Mouse (Mus musculus): ENCODE data around the gene Dnajc25.

Dnajc25 gene

DNA sequence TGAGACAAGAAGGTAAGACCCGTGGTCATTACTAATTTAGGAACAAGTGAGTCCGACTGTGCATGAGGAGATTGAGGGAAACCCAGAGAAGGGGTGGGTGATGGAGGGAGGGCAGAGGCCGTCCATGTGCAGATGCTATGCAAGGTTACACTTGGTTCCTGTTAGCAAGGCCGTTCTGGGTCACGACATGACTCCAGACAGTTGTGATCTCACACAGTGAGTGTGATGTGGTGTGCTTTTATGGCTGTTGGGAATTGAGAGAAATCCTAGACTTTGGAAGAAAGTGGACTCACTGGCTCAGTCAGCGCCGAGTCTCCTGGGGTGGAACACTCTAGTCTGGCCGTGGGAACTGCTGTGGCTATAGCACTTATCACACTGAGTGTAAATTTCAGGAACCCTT lies 11.3 kb downstream of the Dnajc25 start:
- no peak for DNase-seq (ENCODE audit: low spot score in 2 of 2)

GRCm38 (mm10) chr4:59007016-59007415 lies 12.2 kb downstream of the Dnajc25 start:
- peak in 1 of 2 experiments; percentile 12 for DNase-seq (ENCODE audit: low spot score in 2 of 2)

GRCm38 (mm10) chr4:59007974-59008373 lies 13.1 kb downstream of the Dnajc25 start:
- no peak for DNase-seq (ENCODE audit: low spot score in 2 of 2)

DNA sequence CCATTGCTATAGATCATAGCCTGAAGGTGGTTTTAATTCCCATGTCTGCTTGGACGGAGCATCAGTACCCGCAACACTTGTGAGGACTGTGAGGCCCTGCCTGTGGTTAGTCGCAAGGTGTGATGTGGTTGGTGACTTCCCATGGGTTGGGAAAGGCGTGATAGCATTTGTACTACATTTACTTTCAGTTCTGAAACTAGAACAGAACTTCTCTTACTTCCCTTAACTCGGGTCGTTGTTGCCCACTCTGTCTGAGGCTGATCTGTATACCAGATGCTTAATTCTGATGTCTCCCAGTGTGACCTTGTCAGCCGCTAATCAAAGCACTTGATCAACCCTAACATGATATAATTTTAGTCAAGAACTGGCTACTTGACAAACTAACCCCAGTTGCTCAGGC lies 14.3 kb downstream of the Dnajc25 start:
- DNase-seq (ENCODE audit: low spot score in 2 of 2): peak; percentile 59 to 62

GRCm38 (mm10) chr4:59009696-59010095 lies 14.8 kb downstream of the Dnajc25 start:
- DNase-seq (ENCODE audit: low spot score in 2 of 2): peak in 1 of 2 experiments; percentile 36

DNA sequence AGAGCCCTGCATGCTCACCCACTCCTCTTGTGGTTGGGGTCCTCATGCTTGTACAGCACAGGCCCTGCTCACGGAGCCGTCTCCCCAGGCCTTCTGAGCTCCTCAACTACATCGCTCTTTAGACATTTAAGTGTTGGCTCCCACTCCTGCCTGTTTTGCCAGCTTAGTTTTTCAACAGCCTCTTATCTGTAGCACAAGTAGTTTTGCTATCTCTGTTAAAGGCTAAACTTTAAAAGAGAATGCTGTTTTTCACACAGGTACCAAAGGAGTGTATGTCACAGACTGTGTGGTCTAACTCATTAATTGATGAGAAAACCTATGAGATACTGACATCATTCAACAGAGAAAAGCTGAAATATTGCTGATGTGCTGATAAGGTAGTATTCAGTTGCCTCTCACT lies 16.6 kb downstream of the Dnajc25 start:
- no peak for DNase-seq (ENCODE audit: low spot score in 2 of 2)

GRCm38 (mm10) chr4:59015181-59015580 lies 20.3 kb downstream of the Dnajc25 start:
- DNase-seq (ENCODE audit: low spot score in 2 of 2): no peak

DNA sequence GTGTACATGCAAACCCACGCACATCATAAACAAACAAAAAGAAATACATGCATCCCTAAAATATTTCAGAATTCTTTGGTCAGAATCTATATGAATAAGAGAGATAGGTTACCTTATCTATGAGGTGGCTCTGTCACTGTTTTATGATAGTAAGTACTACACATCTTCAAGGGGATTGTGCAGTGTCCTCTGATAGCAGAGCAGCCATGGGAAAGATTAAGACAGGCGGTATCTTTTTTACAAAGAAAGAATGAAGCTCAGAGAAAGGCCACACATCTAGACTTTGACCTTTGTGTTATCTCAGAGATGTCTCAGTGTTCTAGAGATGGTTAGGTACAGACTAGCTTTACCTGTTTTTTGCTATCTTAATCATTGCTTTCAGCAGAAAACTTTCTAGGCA lies 22.1 kb downstream of the Dnajc25 start:
- DNase-seq (ENCODE audit: low spot score in 2 of 2): no peak

GRCm38 (mm10) chr4:59034325-59034917 lies 39.6 kb downstream of the Dnajc25 start:
- no peak for DNase-seq (ENCODE audit: low spot score in 2 of 2)

DNA sequence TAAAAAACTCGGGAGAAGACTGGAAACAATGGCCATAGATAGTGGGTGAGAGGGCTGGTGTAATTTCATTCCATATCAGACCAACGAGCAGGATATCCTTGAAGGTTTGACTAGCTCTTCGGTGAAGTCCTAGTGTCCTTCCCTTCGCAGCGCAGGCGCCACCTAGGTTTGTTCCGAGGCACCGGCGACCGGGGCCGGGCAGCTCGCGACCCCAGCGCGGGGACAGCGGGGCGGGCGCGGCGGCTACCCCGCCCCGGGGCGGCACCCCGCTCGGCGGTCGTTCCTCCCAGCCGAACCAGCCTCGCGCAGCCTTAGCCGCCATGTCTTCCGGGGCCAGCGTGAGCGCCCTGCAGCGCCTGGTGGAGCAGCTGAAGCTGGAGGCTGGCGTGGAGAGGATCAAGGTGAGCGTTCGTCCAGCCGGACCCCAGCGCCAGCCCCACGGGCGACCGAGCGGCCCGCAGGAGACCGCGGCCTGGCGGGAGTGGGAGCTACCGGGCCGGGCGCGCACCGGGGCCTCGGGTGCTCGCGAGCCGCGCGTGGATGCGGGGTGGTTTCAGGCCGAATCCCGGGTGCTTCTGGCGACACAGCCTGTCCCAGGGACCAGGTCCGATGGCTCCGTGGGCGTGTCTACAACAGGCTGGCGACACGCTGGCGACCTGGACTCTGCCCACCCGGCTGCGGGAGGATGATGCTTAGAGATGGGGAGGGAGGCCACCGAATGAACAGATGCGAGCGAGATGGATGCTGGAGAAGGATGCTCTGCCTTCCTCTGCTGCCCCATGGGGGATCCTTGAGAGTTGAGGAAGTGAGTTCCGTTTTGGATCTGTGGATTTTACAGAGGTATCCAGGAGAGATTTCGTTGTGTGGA lies 40.3 kb downstream of the Dnajc25 start, which contains the start of gene Gng10:
Gene Gng10, plus strand, starts transcription at position 171 of the 868 bp plus-strand sequence.
- DNase-seq (ENCODE audit: low spot score in 2 of 2): peak; percentile 37 to 46

GRCm38 (mm10) chr4:59035786-59036350 lies 41.0 kb downstream of the Dnajc25 start:
- DNase-seq (ENCODE audit: low spot score in 2 of 2): no peak

- DNase-seq (ENCODE audit: low spot score in 2 of 2): peak; percentile 70 to 77
Observed at GRCm38 (mm10) chr4:59036490-59037127, 41.7 kb downstream of the Dnajc25 start.

DNA sequence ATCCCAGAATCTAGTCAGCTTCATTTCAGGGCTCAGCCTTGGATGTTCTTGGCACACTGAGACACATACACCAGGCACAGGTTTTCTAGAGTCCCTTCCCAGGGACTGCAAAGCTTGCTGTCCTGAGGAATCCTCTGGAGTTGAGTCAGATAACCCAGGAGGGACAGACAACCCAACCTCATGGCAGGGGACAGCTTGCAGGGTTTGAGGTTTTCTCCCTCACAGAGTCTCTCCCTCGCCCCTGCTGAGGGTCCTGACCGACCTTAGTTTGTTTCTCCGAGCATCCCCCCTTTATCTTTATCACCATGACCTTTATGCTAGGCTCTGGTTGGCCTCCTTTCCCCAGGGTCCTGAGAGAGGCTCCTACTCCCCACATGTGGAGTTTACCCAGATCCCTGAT lies 42.7 kb downstream of the Dnajc25 start:
- no peak for DNase-seq (ENCODE audit: low spot score in 2 of 2)

DNA sequence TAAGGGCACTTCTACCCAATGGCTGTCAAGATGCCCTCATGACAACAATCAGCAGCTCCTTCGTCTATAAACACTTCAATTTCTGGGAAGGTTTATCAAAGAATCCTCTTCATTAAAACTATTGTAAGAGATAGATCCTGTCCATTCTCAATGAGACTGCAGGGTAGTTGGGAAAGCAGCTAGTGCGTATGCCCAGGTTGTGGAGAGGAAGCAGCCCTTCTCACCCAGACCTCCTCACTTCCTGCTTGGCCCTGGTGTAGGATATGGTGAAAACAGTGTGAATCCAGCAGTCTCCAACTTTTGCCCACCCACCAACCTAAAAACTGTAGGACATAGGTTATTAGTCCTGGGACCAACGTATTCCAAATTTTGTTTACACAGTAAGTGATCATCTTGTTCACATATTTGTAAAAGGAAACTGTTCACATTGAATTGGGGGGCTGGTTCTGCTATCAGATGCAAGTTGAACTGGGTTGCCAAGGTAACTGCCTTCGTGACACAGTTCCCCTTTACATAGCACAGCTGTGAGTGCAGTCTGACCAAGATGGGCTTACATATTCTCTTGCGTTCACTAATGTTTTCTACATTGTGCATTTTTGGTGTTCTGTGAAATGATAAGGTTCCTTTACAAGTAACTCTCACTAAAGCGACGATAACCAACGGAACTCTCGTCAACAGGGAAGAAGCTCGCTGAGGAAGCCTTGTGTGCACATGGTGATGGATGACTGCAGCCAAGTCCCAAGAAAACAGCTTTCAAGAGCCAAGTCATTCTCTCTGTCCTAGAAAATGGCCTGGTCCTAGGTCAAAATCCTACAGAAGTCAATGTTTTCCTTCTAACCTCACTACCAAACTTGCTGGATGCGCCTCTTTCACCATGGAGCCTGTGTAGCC lies 45.8 kb downstream of the Dnajc25 start:
- peak in 1 of 2 experiments; percentile 5 for DNase-seq (ENCODE audit: low spot score in 2 of 2)

GRCm38 (mm10) chr4:59043074-59043473 lies 48.2 kb downstream of the Dnajc25 start:
- DNase-seq (ENCODE audit: low spot score in 2 of 2): peak in 1 of 2 experiments; percentile 18

DNA sequence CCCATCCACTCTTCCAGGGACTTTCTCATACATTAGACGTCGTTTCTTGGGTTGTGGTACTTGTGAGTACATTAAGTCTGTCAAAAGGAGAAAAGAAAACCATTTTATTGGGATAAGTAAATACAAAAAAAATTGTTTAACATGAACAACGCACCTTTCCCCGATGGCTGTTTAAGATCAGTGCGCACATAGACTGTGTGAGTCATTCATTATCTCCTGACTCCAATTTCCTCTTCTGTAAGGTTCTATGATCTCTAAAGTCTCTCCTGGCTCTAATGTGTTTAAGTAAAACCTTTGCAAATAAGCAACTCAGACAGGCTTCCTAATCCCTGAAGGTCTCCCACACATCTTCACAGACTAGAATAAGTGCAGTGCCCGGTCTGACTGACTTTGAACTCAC lies 49.0 kb downstream of the Dnajc25 start:
- DNase-seq (ENCODE audit: low spot score in 2 of 2): no peak

GRCm38 (mm10) chr4:59047222-59047621 lies 52.4 kb downstream of the Dnajc25 start:
- DNase-seq (ENCODE audit: low spot score in 2 of 2): no peak

DNA sequence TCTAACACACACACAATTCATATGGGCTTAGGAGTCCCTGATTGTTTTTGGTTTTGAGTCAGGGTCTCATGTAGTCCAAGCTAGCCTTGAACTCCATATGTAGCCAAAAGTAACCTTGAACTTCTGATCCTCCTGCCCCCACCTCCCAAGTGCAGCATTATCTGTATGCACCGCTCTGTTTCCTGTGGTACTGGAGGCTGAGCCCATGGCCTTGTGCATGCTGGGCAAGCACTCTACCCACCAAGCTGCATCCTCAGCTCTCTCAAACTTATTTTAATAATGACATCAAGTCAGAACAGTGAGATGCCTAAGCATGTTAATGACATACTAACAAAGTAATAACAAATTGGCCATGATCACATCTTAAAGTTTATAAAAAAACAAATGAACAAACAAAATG lies 56.2 kb downstream of the Dnajc25 start:
- no peak for DNase-seq (ENCODE audit: low spot score in 2 of 2)

GRCm38 (mm10) chr4:59057929-59058328 lies 63.1 kb downstream of the Dnajc25 start:
- no peak for DNase-seq (ENCODE audit: low spot score in 2 of 2)

DNA sequence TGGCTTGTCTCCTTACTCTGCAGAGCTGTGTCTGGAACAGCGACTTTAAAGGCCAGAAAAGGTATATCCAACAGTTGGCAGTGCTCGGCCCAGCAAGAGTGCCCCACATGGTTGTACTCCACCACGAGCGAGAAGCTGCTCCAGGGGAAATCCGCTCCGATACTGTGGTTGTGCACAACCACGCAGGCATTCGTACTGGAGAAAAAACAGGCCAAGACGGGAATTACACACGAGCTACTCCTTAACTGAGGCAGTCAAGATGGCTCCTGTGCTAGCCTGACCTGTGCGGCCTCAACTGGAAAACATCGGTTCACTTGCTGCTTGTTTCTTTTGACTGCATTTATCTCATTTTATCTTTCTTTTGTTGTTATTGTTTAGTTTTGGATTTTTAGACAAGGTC lies 67.7 kb downstream of the Dnajc25 start:
- no peak for DNase-seq (ENCODE audit: low spot score in 2 of 2)

- no peak for DNase-seq (ENCODE audit: low spot score in 2 of 2)
Observed at GRCm38 (mm10) chr4:59069276-59069675, 74.4 kb downstream of the Dnajc25 start.
